Mouse (Mus musculus) embryonic facial prominence, embryonic 13.5 days (tissue): Measurements from ENCODE around the gene Gnb1l. TPM values are rescaled to one million over a fixed set of nuclear protein-coding genes. Genes with fewer than 3 reads are reported as not detected.

Source experiments
- ATAC-seq: fragments of 200-750 bp; cut with Nextera tagmentation; 2 replicates; pipeline ENCODE4 v1.8.0; 2017; ENCODE audit warnings: low read depth; ENCODE audit not compliant: insufficient number of reproducible peaks, insufficient read depth, low FRiP score, low TSS enrichment
- H3K27ac ChIP-seq: fragments of 300-500 bp; sonication (generic); 2 replicates; pipeline ENCODE4 v1.5.1; 2015; ENCODE audit warnings: moderate library complexity, mild to moderate bottlenecking, inconsistent platforms
- H3K27me3 ChIP-seq: fragments of 300-500 bp; sonication (generic); 2 replicates; pipeline ENCODE4 v1.6.1; 2015; ENCODE audit warnings: mild to moderate bottlenecking, inconsistent platforms
- H3K36me3 ChIP-seq: fragments of 300-500 bp; sonication (generic); 2 replicates; pipeline ENCODE4 v1.6.1; 2015; ENCODE audit warnings: mild to moderate bottlenecking, inconsistent platforms
- H3K4me1 ChIP-seq: fragments of 300-500 bp; sonication (generic); 2 replicates; pipeline ENCODE4 v1.6.1; 2015; ENCODE audit warnings: inconsistent platforms
- H3K4me2 ChIP-seq: fragments of 300-500 bp; sonication (generic); 2 replicates; pipeline ENCODE4 v1.6.1; 2015; ENCODE audit warnings: moderate library complexity, mild to moderate bottlenecking, inconsistent platforms
- H3K4me3 ChIP-seq: fragments of 300-500 bp; sonication (generic); 2 replicates; pipeline ENCODE4 v1.5.1; 2015; ENCODE audit warnings: mild to moderate bottlenecking, inconsistent platforms
- H3K9ac ChIP-seq: fragments of 300-500 bp; sonication (generic); 2 replicates; pipeline ENCODE4 v1.6.1; 2015; ENCODE audit warnings: mild to moderate bottlenecking, inconsistent platforms
- H3K9me3 ChIP-seq: fragments of 300-500 bp; sonication (generic); 2 replicates; pipeline ENCODE4 v1.6.1; 2016; ENCODE audit warnings: inconsistent platforms
- WGBS: fragments of 180-500 bp; shearing (Covaris S2); methylation state at CpG from one replicate; pipeline ENCODE4 v1.1.7; 2015; ENCODE audit warnings: mixed read lengths; 5-methylcytosine and 5-hydroxymethylcytosine counted together
- polyA plus RNA-seq: library from polyadenylated mRNA; unstranded; fragments of >200 nt; fragmentation: Nextera tagmentation; extraction: Ambion mirVana; gene quantifications from 2 replicates; pipeline ENCODE4 v1.2.1, GENCODE M21; 2015

The Gnb1l gene
- polyA plus RNA-seq, 1 experiment from 2014 or later, result 19.7 TPM

DNA sequence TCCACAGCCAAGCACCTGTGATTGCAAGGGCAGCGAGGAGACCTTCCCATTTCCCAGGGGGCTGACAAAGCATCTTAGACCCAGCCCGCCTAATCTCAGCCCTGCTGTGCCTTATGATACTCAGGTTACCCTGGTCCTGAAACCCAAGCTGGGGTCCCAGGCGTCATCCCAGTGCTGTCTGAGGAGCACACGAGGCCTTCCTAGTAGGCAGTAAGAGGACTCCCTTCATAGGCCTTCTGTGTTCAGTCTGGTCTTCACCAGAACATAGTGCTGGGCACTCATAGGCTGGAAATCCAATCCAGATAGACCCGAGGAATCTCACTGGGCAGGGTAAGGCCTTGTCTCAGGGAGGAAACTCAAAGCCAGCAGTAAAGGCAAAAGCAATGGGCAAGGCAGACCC, 14.7 kb upstream of the Gnb1l start:
- no peaks in the 10 kb centered on the region for H3K36me3 ChIP-seq
- no peak overlapping the region for H3K4me3 ChIP-seq
- 46% methylated on average over 5 of the region's 5 CpGs for WGBS
- no peak overlapping the region for H3K4me2 ChIP-seq
- peak overlapping the region; percentile 39; the same call in 1 of the 2 replicates for H3K27ac ChIP-seq
- H3K27me3 ChIP-seq, result no peaks in the 10 kb centered on the region
- ATAC-seq, result no peak
- no peaks in the 10 kb centered on the region for H3K9me3 ChIP-seq
- H3K9ac ChIP-seq, result no peak overlapping the region
- H3K4me1 ChIP-seq, result peaks cover 32% of the 10 kb centered on the region

DNA sequence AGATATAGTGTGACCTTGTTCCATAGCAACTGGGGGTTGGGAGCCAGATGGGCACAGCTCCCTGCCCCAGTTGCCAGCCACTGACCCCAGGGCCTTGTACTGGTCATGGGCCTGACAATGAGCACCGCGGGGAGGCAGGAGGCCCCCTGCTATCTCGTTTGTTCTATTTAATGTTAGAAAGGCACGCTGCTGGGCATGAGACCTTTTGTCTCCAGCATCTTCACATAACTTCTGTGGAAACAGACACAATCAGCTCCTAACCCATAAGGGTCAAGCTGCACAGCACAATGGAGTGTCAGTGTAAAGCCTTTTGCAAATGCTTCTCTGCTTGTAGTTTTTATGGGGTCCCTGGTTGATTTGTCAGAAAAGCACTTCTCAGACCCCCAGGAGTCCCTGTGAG, 14.1 kb upstream of the Gnb1l start:
- H3K4me3 ChIP-seq, result no peak overlapping the region
- no peaks in the 10 kb centered on the region for H3K36me3 ChIP-seq
- H3K4me2 ChIP-seq, result no peak overlapping the region
- H3K4me1 ChIP-seq, result peaks cover 31% of the 10 kb centered on the region
- H3K27ac ChIP-seq, result peak overlapping the region; percentile 73
- WGBS, result 30% methylated on average over 4 of the region's 4 CpGs
- H3K9ac ChIP-seq, result no peak overlapping the region
- H3K27me3 ChIP-seq, result no peaks in the 10 kb centered on the region
- no peak for ATAC-seq
- no peaks in the 10 kb centered on the region for H3K9me3 ChIP-seq

DNA sequence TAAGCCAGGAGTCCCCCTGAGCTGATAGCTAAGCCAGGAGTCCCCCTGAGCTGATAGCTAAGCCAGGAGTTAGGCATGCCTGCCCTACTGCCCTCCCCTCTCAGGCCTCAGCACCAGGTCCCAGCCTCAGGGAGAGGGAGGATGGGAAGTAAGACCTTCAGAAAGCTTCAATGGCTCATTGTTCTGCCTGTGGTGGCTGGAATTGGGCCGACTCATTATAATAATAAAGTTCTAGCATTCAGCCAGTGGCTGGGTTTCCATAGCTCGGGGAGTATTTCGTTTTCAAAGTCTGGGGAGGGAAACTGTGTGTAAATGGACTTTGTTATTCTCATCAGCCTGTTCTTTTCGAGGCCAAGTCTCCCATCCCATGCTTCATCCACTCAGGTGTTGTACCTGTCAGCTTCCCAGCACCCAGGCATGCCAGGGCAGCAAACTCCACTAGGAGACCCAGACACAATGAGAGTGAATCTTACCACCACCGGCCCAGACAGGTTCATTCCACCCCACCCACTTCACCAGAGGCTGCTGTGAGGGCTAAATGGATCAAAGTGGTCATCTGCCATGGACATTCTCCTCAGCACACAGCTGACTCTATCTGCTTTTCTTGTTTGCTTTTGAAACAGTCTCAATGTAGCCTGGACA, 13.6 kb upstream of the Gnb1l start:
- Histone ChIP-seq H3K36me3 (no peaks in the 10 kb centered on the region), H3K4me1 (peaks cover 26% of the 10 kb centered on the region), H3K27ac (peak overlapping the region; percentile 73), H3K27me3 (no peaks in the 10 kb centered on the region), H3K9ac (no peak overlapping the region), H3K9me3 (no peaks in the 10 kb centered on the region), H3K4me2 (no peak overlapping the region), H3K4me3 (no peak overlapping the region)
- 22% methylated on average over 5 of the region's 5 CpGs for WGBS
- ATAC-seq, result no peak

DNA sequence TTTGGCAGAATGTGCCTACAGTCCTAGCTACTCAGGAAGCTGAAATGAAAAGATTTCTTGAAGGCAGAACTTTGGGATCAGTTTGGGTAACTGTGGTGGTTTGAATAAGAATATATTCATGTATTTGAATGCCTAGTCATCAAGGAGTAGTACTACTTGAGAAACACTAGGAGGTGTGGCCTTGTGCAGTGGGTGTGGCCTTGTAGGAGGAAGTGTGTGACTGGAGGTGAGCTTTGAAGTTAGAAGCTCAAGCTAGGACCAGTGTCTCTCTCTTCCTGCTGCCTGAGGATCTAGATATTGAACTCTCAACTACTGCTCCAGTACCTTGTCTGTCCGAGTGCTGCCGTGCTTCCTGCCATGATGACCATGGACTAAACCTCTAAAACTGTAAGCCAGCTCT, 12.4 kb upstream of the Gnb1l start:
- Histone ChIP-seq H3K27me3 (no peaks in the 10 kb centered on the region), H3K4me3 (no peak overlapping the region), H3K36me3 (no peaks in the 10 kb centered on the region), H3K9me3 (no peaks in the 10 kb centered on the region), H3K4me1 (peaks cover 16% of the 10 kb centered on the region), H3K9ac (no peak overlapping the region), H3K27ac (no peak overlapping the region), H3K4me2 (no peak overlapping the region)
- 98% methylated on average over 2 of the region's 2 CpGs for WGBS
- no peak for ATAC-seq

DNA sequence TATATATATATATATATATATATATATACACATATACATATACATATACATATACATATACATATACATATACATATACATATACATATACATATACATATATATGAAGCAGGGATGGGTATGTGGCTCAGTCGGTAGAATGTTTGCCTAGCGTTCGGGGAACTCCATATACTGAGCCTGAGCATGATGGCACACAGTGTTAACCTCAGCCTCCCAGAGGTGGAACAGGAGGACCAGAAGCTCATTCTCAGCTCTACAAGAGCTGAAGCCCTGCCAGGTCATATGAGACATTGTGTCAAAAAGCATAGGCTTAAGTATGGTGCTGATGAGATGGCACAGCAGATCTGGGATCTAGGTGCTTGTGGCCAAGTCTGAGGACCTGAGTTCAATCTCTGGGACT, 8.2 kb upstream of the Gnb1l start:
- WGBS, result 93% methylated on average over 3 of the region's 3 CpGs
- no peak for ATAC-seq
- no peak overlapping the region for H3K4me3 ChIP-seq

DNA sequence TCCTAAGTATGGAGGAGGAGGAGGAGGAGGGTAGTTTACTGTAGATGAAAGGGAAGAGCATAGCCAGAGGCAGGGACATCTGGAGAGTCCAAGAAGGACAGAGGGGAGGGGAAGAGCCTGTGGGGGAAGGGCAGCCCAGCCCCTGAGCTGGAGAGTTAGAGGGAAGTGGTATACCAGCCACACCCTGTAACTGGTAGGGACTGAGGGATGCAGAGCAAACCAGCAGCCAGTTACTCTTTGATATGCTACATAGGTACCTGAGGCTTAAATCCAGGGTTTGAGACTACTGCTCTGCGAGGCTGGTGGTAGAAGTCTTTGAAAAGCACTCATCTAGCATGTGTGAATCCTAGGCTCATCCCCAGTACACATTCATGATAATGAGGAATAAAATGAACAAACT, 7.6 kb upstream of the Gnb1l start:
- Histone ChIP-seq H3K4me3 (no peak overlapping the region), H3K36me3 (no peaks in the 10 kb centered on the region), H3K27me3 (no peaks in the 10 kb centered on the region), H3K4me2 (no peak overlapping the region), H3K27ac (no peak overlapping the region), H3K4me1 (no peaks in the 10 kb centered on the region), H3K9ac (no peak overlapping the region), H3K9me3 (no peaks in the 10 kb centered on the region)
- no peak for ATAC-seq
- WGBS, result 61% methylated on average over 1 of the region's 1 CpGs

More for the DNA sequence above, 8.2 kb upstream of the Gnb1l start:
- no peak overlapping the region for H3K27ac ChIP-seq
- no peaks in the 10 kb centered on the region for H3K36me3 ChIP-seq
- no peaks in the 10 kb centered on the region for H3K9me3 ChIP-seq
- no peak overlapping the region for H3K4me2 ChIP-seq
- no peak overlapping the region for H3K9ac ChIP-seq
- H3K4me1 ChIP-seq, result no peaks in the 10 kb centered on the region
- H3K27me3 ChIP-seq, result no peaks in the 10 kb centered on the region

DNA sequence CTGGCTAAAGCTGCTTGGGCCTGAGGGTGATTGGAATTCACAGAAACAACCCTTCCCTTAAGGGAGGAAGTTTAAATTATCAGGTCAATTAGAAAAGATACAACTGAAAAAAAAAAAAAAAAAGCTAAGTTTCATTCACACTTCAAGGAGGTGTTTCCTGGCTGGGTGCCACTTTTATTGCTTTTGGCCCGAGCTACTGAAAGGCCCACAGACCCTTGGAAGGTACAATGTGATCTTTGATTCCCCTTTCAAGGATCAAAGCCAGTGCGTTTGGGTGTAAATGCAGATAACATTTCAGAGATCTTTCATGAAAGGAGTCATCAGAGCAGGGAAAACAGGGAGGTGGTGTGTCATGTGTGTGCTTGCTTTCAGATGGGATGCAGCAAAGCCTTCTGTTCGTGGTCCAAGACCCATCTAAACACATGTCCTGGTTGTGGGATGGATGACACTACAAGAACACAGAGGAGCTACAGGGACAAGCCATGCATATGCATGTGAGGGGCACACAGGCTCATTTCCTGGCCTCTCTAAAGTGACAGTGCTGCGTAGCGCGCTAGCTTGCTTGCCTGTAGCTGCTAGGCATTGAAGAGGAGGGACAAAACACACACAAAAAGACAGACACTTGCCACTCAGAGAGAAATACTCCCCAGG, 523 bp upstream of the Gnb1l start:
- peak; percentile 22; the same call in 1 of the 2 replicates for ATAC-seq
- Histone ChIP-seq H3K36me3 (peaks cover 24% of the 10 kb centered on the region), H3K4me2 (peak overlapping the region; percentile 85), H3K27me3 (no peaks in the 10 kb centered on the region), H3K4me3 (peak overlapping the region; percentile 79), H3K9me3 (no peaks in the 10 kb centered on the region), H3K4me1 (peaks cover 20% of the 10 kb centered on the region), H3K9ac (peak overlapping the region; percentile 88), H3K27ac (peak overlapping the region; percentile 91)
- 6% methylated on average over 6 of the region's 6 CpGs for WGBS

DNA sequence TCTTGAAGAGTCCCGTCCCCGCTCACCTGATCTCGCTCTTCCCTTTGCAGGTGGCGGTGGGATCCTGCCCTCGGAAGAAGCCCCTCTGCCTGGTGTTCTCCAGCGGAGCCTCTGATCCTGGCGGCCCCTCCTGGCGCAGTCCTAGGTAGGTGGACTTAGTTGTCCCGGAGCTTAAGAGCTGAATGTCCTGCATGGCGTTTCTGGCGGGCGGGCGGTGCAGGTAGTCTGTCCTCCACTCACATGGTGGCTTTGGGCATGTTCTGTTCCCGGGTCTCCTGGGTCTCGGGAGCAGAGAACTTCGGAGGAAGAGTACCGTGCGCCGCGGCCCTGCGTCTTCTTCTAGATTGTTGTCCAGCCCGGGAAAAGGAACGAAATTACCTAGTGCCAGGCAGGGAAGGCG, 483 bp downstream of the Gnb1l start:
- Histone ChIP-seq H3K27me3 (no peaks in the 10 kb centered on the region), H3K27ac (peak overlapping the region; percentile 91; the same call in 1 of the 2 replicates), H3K4me2 (peak overlapping the region; percentile 85), H3K4me3 (peak overlapping the region; percentile 79), H3K4me1 (peaks cover 20% of the 10 kb centered on the region), H3K9me3 (no peaks in the 10 kb centered on the region), H3K36me3 (peaks cover 25% of the 10 kb centered on the region), H3K9ac (peak overlapping the region; percentile 88)
- under 1% methylated on average over 24 of the region's 24 CpGs for WGBS
- ATAC-seq, result no peak

DNA sequence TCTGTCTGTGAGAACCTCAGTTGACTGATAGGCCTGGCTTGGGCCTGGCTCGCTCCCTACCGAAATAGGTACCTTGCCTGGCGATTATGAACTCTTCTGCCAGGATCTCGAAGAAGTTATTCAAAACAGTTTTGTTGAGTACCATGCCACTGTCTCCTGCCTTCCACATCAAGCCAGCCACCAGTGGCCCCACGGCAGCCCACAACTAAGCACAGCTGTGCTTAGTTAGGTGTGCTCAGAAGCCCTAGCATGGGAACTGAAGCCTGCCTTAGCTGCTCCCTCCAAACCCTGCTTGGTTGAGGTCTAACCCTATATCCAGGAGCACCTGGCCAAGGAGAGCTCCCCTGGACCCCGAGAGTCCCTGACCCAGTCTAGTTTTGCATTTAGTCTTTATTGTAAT, 3.0 kb downstream of the Gnb1l start:
- Histone ChIP-seq H3K4me3 (no peak overlapping the region), H3K27me3 (no peaks in the 10 kb centered on the region), H3K4me2 (no peak overlapping the region), H3K9me3 (no peaks in the 10 kb centered on the region), H3K9ac (no peak overlapping the region), H3K4me1 (peaks cover 20% of the 10 kb centered on the region), H3K27ac (no peak overlapping the region), H3K36me3 (peaks cover 25% of the 10 kb centered on the region)
- 91% methylated on average over 6 of the region's 6 CpGs for WGBS
- ATAC-seq, result no peak

DNA sequence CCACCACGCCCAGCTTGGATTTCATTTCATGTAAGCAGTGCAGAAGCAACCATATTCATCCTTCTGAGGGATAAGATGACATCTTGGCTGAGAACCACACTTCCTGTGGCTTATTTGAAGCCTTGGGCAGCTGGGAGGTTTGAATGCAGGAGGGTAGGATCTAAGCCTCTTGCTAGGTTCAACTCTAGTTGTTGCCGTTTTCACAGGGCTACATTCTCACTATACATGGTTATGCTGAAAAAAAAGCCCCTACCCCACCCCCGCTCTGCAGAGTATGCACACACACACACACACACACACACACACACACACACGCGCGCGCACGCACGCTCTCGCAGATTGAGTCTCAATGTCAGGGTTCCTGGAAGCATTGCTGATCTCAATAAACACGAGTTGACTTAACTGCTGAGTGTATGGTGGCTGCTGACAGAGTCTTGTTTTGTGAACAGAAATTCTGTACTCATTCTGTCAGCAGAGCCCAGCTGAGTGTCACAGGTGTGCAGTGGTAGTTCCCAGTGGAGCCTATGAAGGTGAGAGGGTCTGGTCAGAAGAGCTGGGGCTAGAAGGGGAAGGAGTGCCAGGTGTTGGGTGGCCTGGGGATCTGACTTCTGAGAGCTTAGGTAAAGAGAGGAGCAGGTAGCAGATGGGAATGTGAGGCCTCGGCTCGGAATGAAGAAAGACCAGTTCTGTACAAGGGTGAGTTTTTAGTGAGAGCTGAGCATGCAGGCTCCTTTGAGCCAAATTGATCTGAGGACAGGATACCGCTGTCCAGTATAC, 5.2 kb downstream of the Gnb1l start:
- H3K4me3 ChIP-seq, result no peak overlapping the region
- H3K9ac ChIP-seq, result no peak overlapping the region
- H3K4me1 ChIP-seq, result peaks cover 12% of the 10 kb centered on the region
- H3K4me2 ChIP-seq, result no peak overlapping the region
- H3K27ac ChIP-seq, result no peak overlapping the region
- no peaks in the 10 kb centered on the region for H3K27me3 ChIP-seq
- H3K36me3 ChIP-seq, result peaks cover 25% of the 10 kb centered on the region
- H3K9me3 ChIP-seq, result no peaks in the 10 kb centered on the region
- no peak for ATAC-seq
- WGBS, result 87% methylated on average over 14 of the region's 14 CpGs

DNA sequence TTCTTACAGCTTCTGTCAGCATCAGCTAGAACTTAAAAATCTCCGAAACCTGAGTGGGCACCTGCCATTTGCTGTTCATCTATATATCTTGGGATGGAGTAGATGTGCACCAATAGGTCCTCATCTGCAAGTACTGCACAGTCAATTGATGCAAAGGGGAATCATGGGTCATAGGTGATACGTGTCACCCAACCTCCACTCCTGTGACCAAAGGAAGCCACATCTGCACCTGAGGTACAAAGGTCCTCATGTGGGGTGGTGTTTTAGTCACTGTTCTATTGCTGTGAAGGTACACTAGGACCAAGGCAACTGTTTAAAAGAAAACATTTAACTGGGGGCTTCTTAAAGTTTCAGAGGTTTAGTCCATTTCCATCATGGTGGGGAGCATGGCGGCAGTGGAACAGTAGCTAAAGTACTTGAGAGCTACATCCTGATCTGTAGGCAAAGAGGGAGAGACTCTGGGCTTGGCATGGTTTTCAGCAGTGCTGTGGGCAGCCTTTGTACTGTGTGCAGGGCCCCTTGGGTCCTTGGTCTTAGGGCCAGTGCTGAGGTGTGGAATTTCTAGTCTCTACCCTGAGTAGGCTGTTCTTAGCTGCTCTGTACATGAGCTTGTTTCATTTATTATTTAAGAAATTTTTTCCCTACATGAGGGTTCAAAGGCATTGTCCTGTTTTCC, 8.1 kb downstream of the Gnb1l start:
- H3K27me3 ChIP-seq, result no peaks in the 10 kb centered on the region
- H3K4me1 ChIP-seq, result peaks cover 6% of the 10 kb centered on the region
- 92% methylated on average over 3 of the region's 3 CpGs for WGBS
- H3K4me3 ChIP-seq, result no peak overlapping the region
- no peak overlapping the region for H3K9ac ChIP-seq
- H3K27ac ChIP-seq, result no peak overlapping the region
- H3K4me2 ChIP-seq, result no peak overlapping the region
- peaks cover 13% of the 10 kb centered on the region for H3K36me3 ChIP-seq
- H3K9me3 ChIP-seq, result no peaks in the 10 kb centered on the region
- ATAC-seq, result no peak
